Mouse (Mus musculus) liver, embryonic 14.5 days (tissue): ENCODE results near the gene Abhd5.

ENCODE experiments used
- CTCF ChIP-seq: IDR thresholded peaks from 2 replicates; pipeline ENCODE4 v1.5.1; 2016; ENCODE audit warnings: antibody characterized with exemption, low read depth, control low read depth
- EP300 ChIP-seq: IDR thresholded peaks from 2 replicates; pipeline ENCODE4 v1.6.1; 2016; ENCODE audit warnings: antibody characterized with exemption, low read depth

DNA sequence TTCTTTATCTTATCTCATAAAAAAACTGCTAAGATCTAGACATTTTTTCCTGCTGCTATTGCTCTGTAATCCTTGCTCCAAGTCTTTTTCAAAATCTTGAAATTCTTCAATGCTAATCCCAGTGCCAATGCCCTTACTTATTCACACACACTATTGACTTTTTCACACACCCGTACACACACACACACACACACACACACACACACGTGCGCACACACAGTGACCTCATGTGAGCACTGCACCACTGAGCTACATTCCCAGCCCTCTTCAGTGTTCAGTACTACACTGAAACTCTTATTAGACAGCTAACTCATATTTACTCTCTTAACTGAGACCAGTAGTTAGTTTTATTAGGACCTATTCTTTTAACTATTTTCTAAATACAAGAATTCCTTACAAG, 2.8 kb downstream of the Abhd5 start:
- TF ChIP-seq CTCF (no peak), EP300 (no peak)
